Mouse (Mus musculus): Measurements from ENCODE around the gene Gm28044.
"Not testable (repeated sequence)": the region's sequence is repeated elsewhere in the genome, so short reads cannot be mapped to it uniquely, and the experiment has no call there.

Gene Gm28044

DNA sequence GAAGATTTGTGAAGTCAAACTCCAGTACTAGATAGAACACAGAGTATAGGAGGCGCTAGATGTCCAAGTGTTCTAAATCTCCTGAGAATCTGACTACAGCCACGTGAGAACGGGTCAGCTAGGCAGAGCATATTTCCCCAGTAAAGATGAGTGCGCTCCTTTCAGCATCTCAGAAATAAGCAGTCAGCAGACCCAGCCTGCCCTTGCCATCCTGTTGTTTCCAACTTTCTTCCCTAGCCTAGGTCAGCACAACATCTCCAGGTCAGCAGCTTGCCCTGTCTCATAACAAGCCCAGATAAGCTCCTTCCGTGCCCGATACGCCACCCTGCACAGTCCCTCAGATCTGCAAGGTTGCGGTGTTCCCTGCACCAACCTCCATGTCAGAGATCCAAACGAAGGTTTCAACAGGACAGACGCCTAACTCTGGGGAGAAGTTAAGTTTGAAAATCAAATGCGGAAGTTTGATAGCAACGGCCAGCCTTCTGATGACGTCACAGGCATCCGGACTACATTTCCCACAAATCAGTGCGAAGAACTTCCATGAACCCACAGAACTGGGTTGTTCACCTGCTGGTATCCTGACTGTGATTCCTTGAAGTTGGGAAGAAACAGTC is at the start of gene Gm28044, which contains the start of gene Zfp953:
Gm28044 (minus strand) TSS at position 406 of the 614 bp plus-strand sequence.
Zfp953 (minus strand) TSS at position 475 of the 614 bp plus-strand sequence.
- peak; percentile 87 for DNase-seq (ENCODE audit: low spot score)

DNA sequence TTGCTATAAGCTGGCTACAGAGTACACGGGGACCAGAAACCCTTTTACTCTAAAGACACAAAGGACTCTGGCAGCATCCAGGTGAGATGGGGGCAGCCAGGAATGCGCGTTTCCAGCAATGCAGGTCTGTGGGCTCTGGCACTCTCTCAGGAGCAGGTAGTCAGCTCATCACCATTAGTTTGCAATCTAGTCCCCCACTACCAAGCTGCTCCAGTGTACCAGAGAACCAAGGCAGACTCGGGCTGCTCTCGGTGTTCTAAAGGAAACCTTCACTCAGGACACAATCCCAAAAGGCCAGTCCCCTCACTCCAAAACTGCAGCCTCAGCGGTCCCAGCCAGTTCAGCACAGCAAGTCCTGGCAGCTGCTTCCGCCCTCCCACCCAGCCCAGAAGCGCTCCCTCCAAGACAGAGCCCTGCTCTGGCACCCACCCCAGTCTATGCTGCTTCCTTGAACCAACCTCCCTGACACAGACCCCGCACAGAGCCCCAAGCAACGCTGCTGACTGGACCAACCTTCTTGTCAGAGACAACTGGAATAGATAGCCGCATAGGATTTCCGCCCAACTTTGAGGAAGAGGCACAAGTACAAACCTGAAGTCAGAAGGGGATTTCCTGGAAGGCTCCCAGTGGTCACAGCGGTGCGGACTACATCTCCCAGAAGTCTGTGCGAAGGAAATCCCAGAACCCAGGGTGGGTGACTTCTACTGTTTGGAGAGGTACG is 39.0 kb upstream of the Gm28044 start, which contains the start of gene Zfp429:
Zfp429 (minus strand) TSS at position 637 of the 721 bp plus-strand sequence.
- peak; percentile 83 for DNase-seq (ENCODE audit: low spot score)

DNA sequence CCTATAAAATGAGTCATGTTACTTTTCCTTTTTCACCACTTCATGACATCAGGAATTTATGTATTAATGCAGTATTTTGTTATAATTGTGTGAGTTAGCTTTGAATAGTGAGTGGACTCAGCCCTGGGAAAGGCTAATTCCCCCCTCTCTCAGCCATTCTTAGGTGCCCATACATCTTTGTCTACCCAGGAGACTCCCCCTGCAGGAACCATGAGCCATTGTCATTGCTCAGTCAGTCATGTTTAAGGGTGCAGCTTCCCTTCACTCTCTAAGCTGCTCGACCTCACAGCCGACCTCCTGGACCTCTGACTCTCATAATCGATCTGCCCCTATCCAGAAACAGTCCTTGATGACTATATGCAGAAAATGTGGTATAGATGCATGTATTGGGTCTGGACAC is 15.9 kb upstream of the Gm28044 start:
- DNase-seq (ENCODE audit: low spot score), result not testable (repeated sequence)

DNA sequence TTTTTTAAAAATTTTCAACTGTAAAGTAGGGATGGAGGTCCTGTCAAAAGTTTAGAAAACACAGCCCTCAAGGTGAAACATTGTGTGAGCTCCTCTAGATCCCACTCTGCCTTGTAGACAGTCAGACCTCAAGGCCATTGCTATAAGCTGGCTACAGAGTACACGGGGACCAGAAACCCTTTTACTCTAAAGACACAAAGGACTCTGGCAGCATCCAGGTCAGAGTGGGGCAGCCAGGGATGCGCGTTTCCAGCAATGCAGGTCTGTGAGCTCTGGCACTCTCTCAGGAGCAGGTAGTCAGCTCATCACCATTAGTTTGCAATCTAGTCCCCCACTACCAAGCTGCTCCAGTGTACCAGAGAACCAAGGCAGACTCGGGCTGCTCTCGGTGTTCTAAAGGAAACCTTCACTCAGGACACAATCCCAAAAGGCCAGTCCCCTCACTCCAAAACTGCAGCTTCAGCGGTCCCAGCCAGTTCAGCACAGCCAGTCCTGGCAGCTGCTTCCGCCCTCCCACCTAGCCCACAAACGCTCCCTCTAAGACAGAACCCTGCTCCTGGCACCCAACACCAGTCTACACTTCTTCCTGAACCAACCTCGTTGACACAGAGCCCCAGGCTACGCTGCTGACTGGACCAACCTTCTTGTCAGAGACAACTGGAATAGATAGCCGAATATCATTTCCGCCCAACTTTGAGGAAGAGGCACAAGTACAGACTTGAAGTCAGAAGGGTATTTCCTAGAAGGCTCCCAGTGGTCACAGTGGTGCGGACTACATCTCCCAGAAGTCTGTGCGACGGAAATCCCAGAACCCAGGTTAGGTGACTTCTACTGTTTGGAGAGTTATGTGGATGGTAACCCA is 14.9 kb upstream of the Gm28044 start, which contains the start of the genes Gm28041 and Zfp456:
Gm28041 (minus strand) TSS at position 684 of the 862 bp plus-strand sequence.
Zfp456 (minus strand) TSS at position 761 of the 862 bp plus-strand sequence.
- peak; percentile 87 for DNase-seq (ENCODE audit: low spot score)

DNA sequence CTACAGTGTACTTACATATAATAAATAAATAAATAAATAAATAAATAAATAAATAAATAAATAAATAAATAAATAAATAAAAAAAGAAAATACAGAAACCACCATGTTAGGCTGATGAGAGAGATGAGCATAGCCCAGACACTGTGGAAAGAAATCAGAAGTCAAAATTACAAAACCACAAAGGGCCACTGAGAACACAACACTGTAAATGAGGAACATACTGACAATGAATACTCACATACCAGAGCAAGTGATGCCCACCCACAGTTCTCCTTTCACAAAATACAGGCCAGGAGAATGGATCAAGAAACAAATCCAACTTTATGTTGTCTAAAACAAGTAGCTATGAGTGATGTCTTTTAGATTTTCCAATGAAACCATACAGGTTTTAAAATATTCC is 8.5 kb downstream of the Gm28044 start:
- no peak for DNase-seq (ENCODE audit: low spot score)

DNA sequence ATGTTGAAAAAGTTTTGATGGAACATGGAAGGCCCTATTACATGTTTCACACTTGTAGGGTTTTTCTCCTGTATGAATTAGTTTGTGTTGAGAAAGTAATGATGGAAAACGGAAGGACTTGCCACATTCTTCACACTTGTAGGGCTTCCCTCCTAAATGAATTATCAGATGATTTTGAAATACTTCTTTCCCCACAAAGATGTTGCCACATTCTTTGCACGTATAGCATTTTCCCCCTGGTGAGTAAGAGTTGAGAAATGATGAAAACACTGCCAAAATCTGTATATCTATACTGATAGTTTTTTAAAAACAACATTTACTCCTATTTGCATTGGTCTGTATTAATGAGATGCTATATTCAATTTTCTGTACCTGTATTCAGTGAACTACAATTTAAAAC is 16.9 kb downstream of the Gm28044 start:
- DNase-seq (ENCODE audit: low spot score), result no peak

DNA sequence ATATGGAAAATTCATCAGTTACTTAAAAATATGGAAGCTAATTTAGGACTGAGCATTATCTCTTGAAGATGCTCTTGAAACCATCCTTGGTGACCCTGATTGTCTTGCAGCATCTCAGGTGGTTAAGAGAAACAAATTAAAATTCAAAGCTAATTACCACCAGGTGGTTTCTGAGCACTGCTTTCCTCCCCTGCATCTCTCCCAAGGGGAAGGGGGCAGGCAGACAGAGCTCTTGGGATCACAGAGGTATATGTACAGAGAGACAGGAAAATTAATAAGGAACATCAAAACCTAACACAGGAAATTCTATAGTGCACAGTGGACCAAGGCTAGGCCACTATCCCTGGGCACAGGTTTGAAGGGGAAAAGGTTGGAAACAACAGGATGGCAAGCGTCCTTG is 27.5 kb downstream of the Gm28044 start:
- DNase-seq (ENCODE audit: low spot score), result no peak

DNA sequence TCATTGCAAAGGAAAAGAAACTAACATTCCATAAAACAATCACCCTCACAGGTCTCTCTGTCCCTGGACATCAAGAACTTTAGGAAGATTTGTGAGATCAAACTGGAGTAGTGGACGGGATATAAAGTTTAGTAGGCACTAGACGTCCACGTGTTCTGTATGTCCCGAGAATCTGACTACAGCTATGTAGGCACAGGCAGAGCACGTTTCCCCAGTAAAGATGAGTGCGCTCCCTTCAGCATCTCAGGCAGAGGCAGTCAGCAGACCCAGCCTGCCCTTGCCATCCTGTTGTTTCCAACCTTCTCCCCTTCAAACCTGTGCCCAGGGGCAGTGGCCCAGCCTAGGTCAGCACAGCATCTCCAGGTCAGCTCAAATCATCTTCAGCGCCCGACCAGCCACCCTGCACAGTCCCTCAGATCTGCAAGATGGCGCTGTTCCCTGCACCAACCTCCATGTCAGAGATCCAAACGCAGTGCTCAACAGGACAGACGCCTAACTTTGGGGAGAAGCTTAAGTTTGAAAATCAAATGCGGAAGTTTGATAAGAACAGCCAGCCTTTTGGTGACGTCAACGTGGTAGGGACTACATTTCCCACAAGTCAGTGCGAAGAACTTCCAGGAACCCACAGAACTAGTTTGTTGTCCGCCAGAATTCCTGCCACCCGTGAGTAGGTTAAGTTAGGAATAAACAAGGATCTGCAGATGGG is 28.2 kb downstream of the Gm28044 start, which contains the start of gene Zfp595:
Zfp595 (minus strand) TSS at position 552 of the 706 bp plus-strand sequence.
- peak; percentile 84 for DNase-seq (ENCODE audit: low spot score)

DNA sequence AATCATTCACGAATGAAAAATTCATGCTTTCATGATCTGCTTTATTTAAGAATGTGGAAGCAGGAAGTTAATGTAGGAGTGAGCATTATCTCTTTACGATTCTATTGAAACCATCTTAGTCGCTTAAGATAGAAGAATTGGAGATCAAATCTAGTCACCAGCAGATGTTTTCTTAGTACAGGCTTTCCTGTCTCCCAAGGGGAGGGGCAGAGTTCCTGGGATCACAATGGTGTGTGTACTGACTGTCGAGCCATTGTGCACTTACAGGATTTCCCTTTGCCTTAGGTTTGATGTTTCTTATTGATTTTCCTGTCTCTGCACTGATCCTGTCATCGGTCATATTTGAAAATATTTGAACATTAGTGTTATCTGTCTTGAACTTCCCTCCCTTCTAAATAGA is 53.6 kb downstream of the Gm28044 start:
- DNase-seq (ENCODE audit: low spot score), result no peak

DNA sequence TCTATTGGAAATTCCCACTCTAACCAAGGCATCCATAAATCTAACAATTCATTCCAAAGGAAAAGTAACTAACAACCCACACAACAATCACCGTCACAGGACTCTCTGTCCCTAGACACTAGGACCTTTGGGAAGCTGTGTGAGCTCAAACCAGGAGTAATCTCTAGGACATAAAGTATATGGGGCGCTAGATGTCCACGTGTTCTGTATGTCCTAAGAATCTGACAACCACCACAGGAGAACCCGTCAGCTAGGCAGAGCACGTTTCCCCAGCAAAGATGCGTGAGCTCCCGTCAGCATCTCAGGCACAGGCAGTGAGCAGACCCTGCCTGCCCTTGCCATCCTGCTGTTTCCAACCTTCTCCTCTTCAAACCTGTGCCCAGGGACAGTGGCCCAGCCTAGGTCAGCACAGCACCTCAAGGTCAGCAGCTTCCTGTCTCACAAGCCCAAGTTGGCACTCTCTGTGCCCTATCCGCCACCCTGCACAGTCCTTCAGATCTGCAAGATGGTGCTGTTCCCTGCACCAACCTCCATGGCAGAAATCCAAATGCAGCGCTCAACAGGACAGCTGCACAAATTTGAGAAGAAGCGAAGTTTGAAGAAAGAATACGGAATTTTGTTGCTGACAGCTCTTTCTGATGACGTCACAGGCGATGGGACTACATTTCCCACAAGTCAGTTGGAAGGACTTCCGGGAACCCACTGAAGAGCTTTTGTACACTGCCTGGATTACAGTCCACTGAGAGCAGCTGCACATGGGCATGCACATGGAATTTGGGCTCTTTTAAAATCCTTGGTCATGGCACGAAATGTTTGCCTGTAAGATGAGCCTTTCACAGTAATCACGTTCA is 54.3 kb downstream of the Gm28044 start, which contains the start of gene Zfp457:
Zfp457 (minus strand) TSS at position 664 of the 851 bp plus-strand sequence.
- peak; percentile 87 for DNase-seq (ENCODE audit: low spot score)

DNA sequence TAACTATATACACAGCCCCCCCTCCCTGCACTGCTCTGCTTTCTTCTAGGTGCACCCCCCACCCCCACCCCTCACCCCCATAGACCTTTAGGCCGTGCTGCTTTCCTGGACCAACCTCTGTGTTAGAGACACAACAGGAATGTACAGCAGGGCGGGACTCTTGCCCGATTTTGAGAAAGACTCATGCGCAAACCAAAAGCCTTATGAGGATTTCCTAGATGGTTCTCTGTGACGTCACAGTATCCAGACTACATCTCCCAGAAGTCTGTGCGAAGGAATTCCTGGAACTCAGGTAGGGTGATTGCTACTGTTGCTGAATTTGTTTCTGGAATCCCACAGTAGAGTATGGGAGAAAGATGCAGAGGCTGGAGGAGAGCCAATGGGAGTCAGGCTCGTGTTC is 82.0 kb downstream of the Gm28044 start, which contains the start of gene Zfp458:
Zfp458 (minus strand) TSS at position 153 of the 400 bp plus-strand sequence.
- DNase-seq (ENCODE audit: low spot score), result no peak

DNA sequence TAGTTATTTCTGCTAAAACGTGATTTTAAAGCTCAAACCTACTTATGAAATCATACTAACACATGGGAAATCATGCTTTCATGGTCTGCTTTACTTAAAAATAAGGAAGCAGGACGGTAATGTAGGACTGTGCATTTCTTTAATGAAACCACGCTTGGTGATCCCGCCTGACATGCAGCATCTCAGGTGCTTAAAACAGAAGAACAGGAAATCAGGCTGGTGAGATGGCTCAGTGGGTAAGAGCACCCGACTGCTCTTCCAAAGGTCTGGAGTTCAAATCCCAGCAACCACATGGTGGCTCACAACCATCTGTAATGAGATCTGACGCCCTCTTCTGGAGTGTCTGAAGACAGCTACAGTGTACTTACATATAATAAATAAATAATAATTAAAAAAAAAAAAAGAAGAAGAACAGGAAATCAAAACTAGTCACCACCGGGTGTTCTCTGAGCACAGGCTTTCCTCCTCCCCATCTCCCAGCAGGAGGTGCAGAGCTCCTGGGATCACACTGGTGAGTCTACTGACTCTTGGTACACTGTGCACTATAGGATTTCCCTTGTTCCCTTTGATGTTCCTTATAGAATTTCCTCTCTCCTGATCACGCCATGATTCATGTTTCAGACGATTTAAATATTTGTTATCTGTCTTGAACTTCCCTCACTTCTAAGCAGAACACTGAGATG is 90.8 kb downstream of the Gm28044 start:
- DNase-seq (ENCODE audit: low spot score), result not testable (repeated sequence)

DNA sequence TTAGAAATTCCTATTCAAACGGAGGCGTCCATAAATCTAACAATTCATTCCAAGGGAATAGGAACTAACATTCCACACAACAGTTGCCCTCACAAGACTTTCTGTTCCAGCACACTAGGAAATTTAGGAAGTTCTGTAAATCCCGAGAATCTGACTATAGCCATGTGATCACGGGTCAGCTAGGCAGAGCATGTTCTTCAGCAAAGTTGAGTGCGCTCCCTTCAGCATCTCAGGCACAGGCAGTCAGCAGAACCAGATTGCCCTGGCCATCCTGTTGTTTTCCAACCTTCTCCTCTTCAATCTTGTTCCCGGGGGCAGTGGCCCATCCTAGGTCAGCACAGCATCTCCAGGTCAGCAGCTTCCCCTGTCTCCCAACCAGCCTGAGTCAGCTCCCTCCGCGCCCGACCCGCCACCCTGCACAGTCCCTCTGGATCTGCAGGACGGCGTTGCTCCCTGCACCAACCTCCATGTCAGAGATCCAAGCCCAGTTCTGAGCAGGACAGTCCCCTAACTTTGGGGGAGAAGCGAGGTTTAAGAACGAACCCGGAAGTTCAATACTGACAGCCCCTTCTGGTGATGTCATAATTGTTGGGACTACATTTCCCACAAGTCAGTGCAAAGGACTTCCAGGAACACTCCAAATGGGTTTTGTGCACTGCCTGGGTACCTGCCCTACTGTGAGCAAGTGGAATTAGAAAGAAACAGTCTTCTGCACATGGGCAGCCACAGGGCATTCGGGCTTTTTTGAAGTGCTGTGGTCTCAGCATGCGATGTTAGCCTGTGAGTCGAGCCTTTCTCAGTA is 91.6 kb downstream of the Gm28044 start:
- DNase-seq (ENCODE audit: low spot score), result peak; percentile 86

Data from T-cell, adult 2 months (primary cell).